Mouse (Mus musculus) testis, adult 2 months (tissue): ENCODE results near the gene Txk. TPM values are rescaled to one million over a fixed set of nuclear protein-coding genes. Genes with fewer than 3 reads are reported as not detected.

Experiments used
- H3K27ac ChIP-seq: fragments of 200-500 bp; 2 replicates; pipeline ENCODE4 v1.5.1; 2012; ENCODE audit warnings: low read depth, low read length; ENCODE audit not compliant: control insufficient read depth, insufficient read depth
- H3K27me3 ChIP-seq: fragments of 200-500 bp; 2 replicates; pipeline ENCODE4 v1.6.1; 2012; ENCODE audit warnings: mild to moderate bottlenecking, low read length, moderate library complexity; ENCODE audit not compliant: control insufficient read depth, insufficient read depth
- H3K36me3 ChIP-seq: fragments of 200-500 bp; 2 replicates; pipeline ENCODE4 v1.6.1; 2012; ENCODE audit warnings: mild to moderate bottlenecking, low read length; ENCODE audit not compliant: control insufficient read depth, insufficient read depth
- H3K4me1 ChIP-seq: fragments of 200-500 bp; 2 replicates; pipeline ENCODE4 v1.6.1; 2012; ENCODE audit warnings: low read length; ENCODE audit not compliant: control insufficient read depth, insufficient read depth
- H3K4me3 ChIP-seq: fragments of 200-500 bp; 2 replicates; pipeline ENCODE4 v1.5.1; 2012; ENCODE audit warnings: low read depth, mild to moderate bottlenecking, low read length, moderate library complexity, mixed read lengths; ENCODE audit not compliant: control insufficient read depth
- CTCF ChIP-seq: fragments of 200-500 bp; IDR thresholded peaks from 2 replicates; pipeline ENCODE4 v1.5.1; 2012; ENCODE audit warnings: low read depth, mild to moderate bottlenecking, inconsistent platforms, low read length, moderate library complexity; ENCODE audit not compliant: control insufficient read depth, insufficient read depth, insufficient replicate concordance
- POLR2A ChIP-seq: fragments of 200-500 bp; IDR thresholded peaks from 2 replicates; pipeline ENCODE4 v1.6.1; 2012; ENCODE audit warnings: low read depth, mild to moderate bottlenecking, inconsistent platforms, low read length, moderate library complexity; ENCODE audit not compliant: control insufficient read depth
- polyA plus RNA-seq: library from polyadenylated mRNA; depleted of rRNA; stranded (reverse); fragments of >200 nt; gene quantifications from 2 replicates; pipeline ENCODE4 v1.2.3, GENCODE M21; 2012

The Txk gene
- polyA plus RNA-seq, 1 experiment, result 1.7 TPM

GRCm38 (mm10) chr5:72690516-72690915 lies 62.1 kb downstream of the Txk start:
- no peaks in the 10 kb centered on the region for H3K27me3 ChIP-seq
- no peak for TF ChIP-seq CTCF
- no peak for TF ChIP-seq POLR2A
- H3K27ac ChIP-seq, result no peak overlapping the region
- no peak overlapping the region for H3K4me3 ChIP-seq
- H3K4me1 ChIP-seq, result no peaks in the 10 kb centered on the region
- no peaks in the 10 kb centered on the region for H3K36me3 ChIP-seq

DNA sequence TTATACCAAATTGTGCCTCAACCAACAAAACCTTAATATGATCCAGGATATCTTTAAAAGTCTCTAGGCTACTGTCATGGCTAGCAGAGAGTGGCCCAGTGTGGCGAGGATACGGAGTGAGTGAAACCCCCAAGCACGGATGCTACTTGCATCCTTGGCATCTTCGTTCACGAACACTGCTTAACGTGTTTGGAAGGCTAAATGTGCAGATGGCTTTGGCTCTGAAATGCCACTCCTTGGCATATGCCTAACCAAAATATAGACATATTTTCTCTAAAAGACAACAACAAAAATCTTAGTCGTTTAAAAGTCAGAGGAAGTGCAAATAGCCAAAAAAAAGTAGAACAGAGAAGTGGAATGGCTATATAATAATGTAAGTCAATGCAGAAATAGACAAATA lies 63.0 kb downstream of the Txk start:
- Histone ChIP-seq H3K27me3 (no peaks in the 10 kb centered on the region), H3K27ac (no peak overlapping the region), H3K36me3 (no peaks in the 10 kb centered on the region), H3K4me1 (no peaks in the 10 kb centered on the region), H3K4me3 (no peak overlapping the region)
- TF ChIP-seq POLR2A (no peak), CTCF (no peak)

- H3K4me3 ChIP-seq, result peak overlapping the region; percentile 49
- TF ChIP-seq POLR2A (no peak), CTCF (no peak)
- H3K36me3 ChIP-seq, result no peaks in the 10 kb centered on the region
- H3K27me3 ChIP-seq, result no peaks in the 10 kb centered on the region
- no peak overlapping the region for H3K27ac ChIP-seq
- no peaks in the 10 kb centered on the region for H3K4me1 ChIP-seq
Observed at GRCm38 (mm10) chr5:72681451-72681850, 71.1 kb downstream of the Txk start.

DNA sequence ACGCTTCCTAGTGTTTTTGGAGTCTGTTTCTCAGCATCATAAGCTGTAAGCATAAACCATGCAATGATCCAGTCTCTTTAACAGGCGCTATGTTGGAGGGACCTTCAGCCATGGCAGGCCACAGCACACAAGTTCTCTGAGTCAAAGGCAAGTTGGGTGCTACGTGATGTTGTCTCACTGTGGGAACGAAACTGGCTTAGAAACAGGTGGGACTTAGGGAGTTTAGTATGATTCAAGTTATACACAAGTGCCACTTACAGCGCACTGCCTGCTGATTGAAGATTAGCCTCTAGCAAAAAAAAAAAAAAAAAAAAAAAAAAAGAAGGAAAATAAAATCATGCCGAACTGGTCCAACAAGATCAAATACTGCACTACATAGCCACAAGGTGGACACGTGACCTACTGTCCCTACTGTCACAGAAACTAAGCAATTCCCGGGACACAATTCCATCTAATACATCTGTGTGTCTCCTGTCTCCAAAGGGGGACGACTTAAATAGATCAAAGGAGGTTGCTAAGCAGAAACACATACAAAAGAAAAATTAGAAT lies 77.5 kb downstream of the Txk start:
- Histone ChIP-seq H3K36me3 (no peaks in the 10 kb centered on the region), H3K27me3 (no peaks in the 10 kb centered on the region), H3K27ac (no peak overlapping the region), H3K4me3 (no peak overlapping the region), H3K4me1 (no peaks in the 10 kb centered on the region)
- no peak for TF ChIP-seq CTCF
- no peak for TF ChIP-seq POLR2A

DNA sequence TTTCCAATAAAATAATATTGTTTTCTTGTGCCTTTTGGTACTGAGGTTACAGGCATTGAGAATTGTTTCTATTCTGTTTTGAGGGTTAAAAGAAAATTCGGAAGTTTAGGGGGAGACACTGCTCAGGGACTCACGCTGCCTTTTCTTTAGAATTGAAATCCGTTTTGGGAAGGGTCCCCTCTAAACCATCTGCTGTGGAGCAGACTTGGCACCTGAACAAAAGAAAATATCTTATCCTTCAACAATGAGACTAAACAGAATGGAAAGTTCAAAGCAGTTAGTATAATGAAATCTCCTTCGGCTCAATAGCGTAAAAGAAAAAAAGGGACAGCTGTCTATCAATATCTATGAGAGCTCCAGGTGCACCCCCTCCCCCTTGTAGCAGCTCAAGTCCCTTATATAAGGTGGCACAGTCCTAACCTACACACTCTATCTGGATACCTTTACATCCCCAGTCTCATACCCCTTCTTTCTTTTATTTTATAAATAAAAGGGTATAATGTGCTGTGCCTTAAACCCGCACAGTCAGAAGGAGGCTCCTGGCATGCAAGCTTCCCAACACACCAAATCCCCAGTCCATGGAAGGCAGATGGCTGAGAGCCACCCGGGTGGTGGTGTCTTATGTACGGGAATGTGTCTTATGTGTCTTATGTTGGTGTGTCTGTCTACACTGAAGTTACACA lies 81.4 kb downstream of the Txk start:
- no peaks in the 10 kb centered on the region for H3K4me1 ChIP-seq
- H3K4me3 ChIP-seq, result no peak overlapping the region
- no peaks in the 10 kb centered on the region for H3K27me3 ChIP-seq
- H3K36me3 ChIP-seq, result no peaks in the 10 kb centered on the region
- H3K27ac ChIP-seq, result no peak overlapping the region
- TF ChIP-seq POLR2A, result no peak
- no peak for TF ChIP-seq CTCF

- no peaks in the 10 kb centered on the region for H3K4me1 ChIP-seq
- H3K27me3 ChIP-seq, result no peaks in the 10 kb centered on the region
- no peaks in the 10 kb centered on the region for H3K36me3 ChIP-seq
- H3K4me3 ChIP-seq, result no peak overlapping the region
- no peak overlapping the region for H3K27ac ChIP-seq
- no peak for TF ChIP-seq CTCF
- no peak for TF ChIP-seq POLR2A
Observed at GRCm38 (mm10) chr5:72668351-72668750, 84.2 kb downstream of the Txk start.

DNA sequence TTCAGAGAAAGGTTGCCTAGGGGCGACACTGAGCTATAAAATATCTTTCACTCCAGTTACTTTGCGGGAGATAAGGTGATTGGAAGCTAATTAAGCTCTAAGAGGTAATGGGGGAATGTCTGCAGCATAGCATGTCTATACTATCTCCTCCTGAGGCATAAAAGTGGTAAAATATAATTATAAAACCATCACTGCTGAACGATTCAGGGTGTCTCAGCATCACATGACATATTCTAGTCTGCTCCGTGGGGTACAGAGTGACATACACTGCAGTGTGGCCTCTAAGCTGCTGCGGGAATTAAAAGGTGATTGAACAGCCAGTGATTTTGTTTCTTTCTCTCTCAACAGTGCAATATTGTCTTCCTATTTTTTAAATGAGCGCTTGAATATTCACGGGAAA lies 86.1 kb downstream of the Txk start:
- TF ChIP-seq POLR2A (no peak), CTCF (no peak)

GRCm38 (mm10) chr5:72665281-72665680 lies 87.3 kb downstream of the Txk start:
- H3K4me3 ChIP-seq, result no peak overlapping the region
- no peak overlapping the region for H3K27ac ChIP-seq
- no peaks in the 10 kb centered on the region for H3K4me1 ChIP-seq
- H3K27me3 ChIP-seq, result no peaks in the 10 kb centered on the region
- no peaks in the 10 kb centered on the region for H3K36me3 ChIP-seq
- no peak for TF ChIP-seq POLR2A
- peak; percentile 40; the same call in 1 of the 2 replicates for TF ChIP-seq CTCF

More for the DNA sequence above, 86.1 kb downstream of the Txk start:
- H3K4me1 ChIP-seq, result no peaks in the 10 kb centered on the region
- H3K4me3 ChIP-seq, result no peak overlapping the region
- H3K27ac ChIP-seq, result no peak overlapping the region
- no peaks in the 10 kb centered on the region for H3K27me3 ChIP-seq
- no peaks in the 10 kb centered on the region for H3K36me3 ChIP-seq
